Mouse (Mus musculus): ENCODE data around the gene Slx4ip. TPM values are rescaled to one million over a fixed set of nuclear protein-coding genes. Genes with fewer than 3 reads are reported as not detected.

Slx4ip gene
- polyA plus RNA-seq, 1 experiment = 2.1 TPM

- Histone ChIP-seq H3K4me3 (ENCODE audit: control insufficient read depth, low read depth, low read length) (no peak overlapping the region), H3K27ac (ENCODE audit: control insufficient read depth, insufficient read depth, low read depth, low read length) (no peak overlapping the region), H3K36me3 (ENCODE audit: control insufficient read depth, insufficient read depth, low read length) (no peaks in the 10 kb centered on the region), H3K4me1 (ENCODE audit: control insufficient read depth, insufficient read depth, low read length) (no peaks in the 10 kb centered on the region; the same call in 1 of the 2 replicates), H3K27me3 (ENCODE audit: control insufficient read depth, insufficient read depth, low read length) (no peaks in the 10 kb centered on the region)
- TF ChIP-seq POLR2A (IDR thresholded peaks at IDR 0.05; ENCODE audit: control insufficient read depth, low read depth, low read length) (no peak), CTCF (IDR thresholded peaks at IDR 0.05; ENCODE audit: control insufficient read depth, insufficient read depth, insufficient replicate concordance, low read depth, low read length) (no peak)
Measured at GRCm38 (mm10) chr2:137107203-137107602, 216.2 kb downstream of the Slx4ip start.

- H3K4me3 ChIP-seq (ENCODE audit: control insufficient read depth, low read depth, low read length) = no peak overlapping the region
- no peak overlapping the region for H3K27ac ChIP-seq (ENCODE audit: control insufficient read depth, insufficient read depth, low read depth, low read length)
- no peaks in the 10 kb centered on the region; the same call in 1 of the 2 replicates for H3K4me1 ChIP-seq (ENCODE audit: control insufficient read depth, insufficient read depth, low read length)
- no peaks in the 10 kb centered on the region for H3K27me3 ChIP-seq (ENCODE audit: control insufficient read depth, insufficient read depth, low read length)
- TF ChIP-seq POLR2A (IDR thresholded peaks at IDR 0.05; ENCODE audit: control insufficient read depth, low read depth, low read length) (no peak), CTCF (IDR thresholded peaks at IDR 0.05; ENCODE audit: control insufficient read depth, insufficient read depth, insufficient replicate concordance, low read depth, low read length) (no peak)
- H3K36me3 ChIP-seq (ENCODE audit: control insufficient read depth, insufficient read depth, low read length) = no peaks in the 10 kb centered on the region
Measured at GRCm38 (mm10) chr2:137107946-137108345, 216.9 kb downstream of the Slx4ip start.

GRCm38 (mm10) chr2:137109321-137110213 lies 218.5 kb downstream of the Slx4ip start:
- H3K4me3 ChIP-seq (ENCODE audit: control insufficient read depth, low read depth, low read length) = no peak overlapping the region
- no peak overlapping the region for H3K27ac ChIP-seq (ENCODE audit: control insufficient read depth, insufficient read depth, low read depth, low read length)
- TF ChIP-seq POLR2A (IDR thresholded peaks at IDR 0.05; ENCODE audit: control insufficient read depth, low read depth, low read length) (no peak), CTCF (IDR thresholded peaks at IDR 0.05; ENCODE audit: control insufficient read depth, insufficient read depth, insufficient replicate concordance, low read depth, low read length) (no peak)
- H3K36me3 ChIP-seq (ENCODE audit: control insufficient read depth, insufficient read depth, low read length) = no peaks in the 10 kb centered on the region
- no peaks in the 10 kb centered on the region for H3K27me3 ChIP-seq (ENCODE audit: control insufficient read depth, insufficient read depth, low read length)
- no peaks in the 10 kb centered on the region; the same call in 1 of the 2 replicates for H3K4me1 ChIP-seq (ENCODE audit: control insufficient read depth, insufficient read depth, low read length)

- Histone ChIP-seq H3K27me3 (ENCODE audit: control insufficient read depth, insufficient read depth, low read length) (no peaks in the 10 kb centered on the region), H3K4me1 (ENCODE audit: control insufficient read depth, insufficient read depth, low read length) (peaks cover 4% of the 10 kb centered on the region), H3K4me3 (ENCODE audit: control insufficient read depth, low read depth, low read length) (no peak overlapping the region), H3K27ac (ENCODE audit: control insufficient read depth, insufficient read depth, low read depth, low read length) (no peak overlapping the region), H3K36me3 (ENCODE audit: control insufficient read depth, insufficient read depth, low read length) (no peaks in the 10 kb centered on the region)
- TF ChIP-seq POLR2A (IDR thresholded peaks at IDR 0.05; ENCODE audit: control insufficient read depth, low read depth, low read length) (no peak), CTCF (IDR thresholded peaks at IDR 0.05; ENCODE audit: control insufficient read depth, insufficient read depth, insufficient replicate concordance, low read depth, low read length) (no peak)
Measured at GRCm38 (mm10) chr2:137110214-137110898, 219.3 kb downstream of the Slx4ip start.

- Histone ChIP-seq H3K36me3 (ENCODE audit: control insufficient read depth, insufficient read depth, low read length) (no peaks in the 10 kb centered on the region), H3K4me1 (ENCODE audit: control insufficient read depth, insufficient read depth, low read length) (peaks cover 18% of the 10 kb centered on the region), H3K4me3 (ENCODE audit: control insufficient read depth, low read depth, low read length) (peak overlapping the region; percentile 86; the same call in 1 of the 2 replicates), H3K27me3 (ENCODE audit: control insufficient read depth, insufficient read depth, low read length) (no peaks in the 10 kb centered on the region), H3K27ac (ENCODE audit: control insufficient read depth, insufficient read depth, low read depth, low read length) (peak overlapping the region; percentile 39)
- TF ChIP-seq POLR2A (IDR thresholded peaks at IDR 0.05; ENCODE audit: control insufficient read depth, low read depth, low read length) (no peak), CTCF (IDR thresholded peaks at IDR 0.05; ENCODE audit: control insufficient read depth, insufficient read depth, insufficient replicate concordance, low read depth, low read length) (no peak)
Measured at GRCm38 (mm10) chr2:137113288-137114061, 222.5 kb downstream of the Slx4ip start.

- Histone ChIP-seq H3K4me3 (ENCODE audit: control insufficient read depth, low read depth, low read length) (peak overlapping the region; percentile 86), H3K36me3 (ENCODE audit: control insufficient read depth, insufficient read depth, low read length) (no peaks in the 10 kb centered on the region), H3K27me3 (ENCODE audit: control insufficient read depth, insufficient read depth, low read length) (no peaks in the 10 kb centered on the region), H3K4me1 (ENCODE audit: control insufficient read depth, insufficient read depth, low read length) (peaks cover 18% of the 10 kb centered on the region), H3K27ac (ENCODE audit: control insufficient read depth, insufficient read depth, low read depth, low read length) (peak overlapping the region; percentile 47)
- peak; percentile 33; the same call in 1 of the 2 replicates for TF ChIP-seq CTCF (IDR thresholded peaks at IDR 0.05; ENCODE audit: control insufficient read depth, insufficient read depth, insufficient replicate concordance, low read depth, low read length)
- TF ChIP-seq POLR2A (IDR thresholded peaks at IDR 0.05; ENCODE audit: control insufficient read depth, low read depth, low read length) = no peak
Measured at GRCm38 (mm10) chr2:137114248-137115096, 223.5 kb downstream of the Slx4ip start.

Measured in testis, adult 2 months (tissue).